Mouse (Mus musculus): Measurements from ENCODE around the gene Cltc. TPM values are rescaled to one million over a fixed set of nuclear protein-coding genes. Genes with fewer than 3 reads are reported as not detected.

Cltc gene
- 52.5 and 74.1 TPM in 2 replicates for polyA plus RNA-seq (2012; ENCODE audit: low replicate concordance)

GRCm38 (mm10) chr11:86757480-86758371 is at the start of gene Cltc:
Cltc (minus strand) TSS chr11:86757565.

GRCm38 (mm10) chr11:86683395-86684125 is 73.8 kb downstream of the Cltc start, which contains the start of the genes Vmp1 and Ptrh2:
Vmp1 (minus strand) TSS chr11:86683836.
Ptrh2 (plus strand) TSS chr11:86683985.

Other genes with a start within 250 kb of the Cltc start
- gene Rps6kb1, start 212.8 kb downstream of the Cltc start, polyA plus RNA-seq (2012; ENCODE audit: low replicate concordance) = 6.8 and 21.1 TPM in 2 replicates
- gene Tubd1, start 212.6 kb downstream of the Cltc start, polyA plus RNA-seq (2012; ENCODE audit: low replicate concordance) = 0.36 and 0.42 TPM in 2 replicates
- gene Vmp1, start 73.7 kb downstream of the Cltc start, polyA plus RNA-seq (2012; ENCODE audit: low replicate concordance) = 2.9 and 13.3 TPM in 2 replicates
- 0.27 and 0.94 TPM in 2 replicates for gene Ptrh2, start 73.6 kb downstream of the Cltc start, polyA plus RNA-seq (2012; ENCODE audit: low replicate concordance)
- 7.3 and 8.0 TPM in 2 replicates for gene Dhx40, start 50.2 kb upstream of the Cltc start, polyA plus RNA-seq (2012; ENCODE audit: low replicate concordance)
- gene Ypel2, start 236.1 kb upstream of the Cltc start, polyA plus RNA-seq (2012; ENCODE audit: low replicate concordance) = 3.4 and 4.6 TPM in 2 replicates

Measured in hematopoietic multipotent progenitor cell, adult 10-12 weeks (in vitro differentiated cells).